Mouse (Mus musculus): Measurements from ENCODE around the gene Acadm. TPM values are rescaled to one million over a fixed set of nuclear protein-coding genes. Genes with fewer than 3 reads are reported as not detected.

Gene Acadm
- 106 and 112 TPM in 2 replicates for polyA plus RNA-seq (2015; fragmentation: Nextera tagmentation; extraction: Ambion mirVana)

GRCm38 (mm10) chr3:153944335-153944990 is at the start of gene Acadm:
Gene Acadm, minus strand, starts transcription at chr3:153944632.
- H3K4me1 ChIP-seq (ENCODE audit: control insufficient read depth, insufficient read depth, low read length): peaks cover 4% of the 10 kb centered on the region; the same call in 1 of the 2 replicates
- peak within 1 kb of the TSS; percentile 94 for H3K27ac ChIP-seq (ENCODE audit: low read length)
- peak; percentile 99 for ATAC-seq (ENCODE audit: insufficient read depth, low FRiP score)
- H3K9me3 ChIP-seq (replicated peaks; ENCODE audit: control insufficient read depth, low read length): no peaks in the 10 kb centered on the region
- under 1% methylated on average over 41 of the region's 41 CpGs for WGBS
- H3K4me3 ChIP-seq (replicated peaks; ENCODE audit: low read length): peak within 1 kb of the TSS; percentile 84
- peak within 1 kb of the TSS; percentile 66 for H3K4me2 ChIP-seq (ENCODE audit: low read depth, low read length)
- no peaks in the 10 kb centered on the region for H3K27me3 ChIP-seq (ENCODE audit: control insufficient read depth, insufficient read depth, low read length)
- H3K9ac ChIP-seq (ENCODE audit: low read length): peak within 1 kb of the TSS; percentile 85
- no peaks in the 10 kb centered on the region for H3K36me3 ChIP-seq (ENCODE audit: control insufficient read depth, insufficient read depth, low read length)

- Histone ChIP-seq H3K4me1 (ENCODE audit: control insufficient read depth, insufficient read depth, low read length) (no peaks in the 10 kb centered on the region), H3K36me3 (ENCODE audit: control insufficient read depth, insufficient read depth, low read length) (no peaks in the 10 kb centered on the region), H3K4me2 (ENCODE audit: low read depth, low read length) (no peak overlapping the region), H3K9me3 (replicated peaks; ENCODE audit: control insufficient read depth, low read length) (no peaks in the 10 kb centered on the region), H3K27me3 (ENCODE audit: control insufficient read depth, insufficient read depth, low read length) (no peaks in the 10 kb centered on the region), H3K27ac (ENCODE audit: low read length) (no peak overlapping the region), H3K4me3 (replicated peaks; ENCODE audit: low read length) (no peak overlapping the region), H3K9ac (ENCODE audit: low read length) (no peak overlapping the region)
- WGBS: 49% methylated on average over 10 of the region's 10 CpGs
- ATAC-seq (ENCODE audit: insufficient read depth, low FRiP score): no peak
Measured at GRCm38 (mm10) chr3:153984428-153985340, 40.3 kb upstream of the Acadm start.

GRCm38 (mm10) chr3:153980611-153981010 is 36.2 kb upstream of the Acadm start:
- Histone ChIP-seq H3K27ac (ENCODE audit: low read length) (no peak overlapping the region), H3K9ac (ENCODE audit: low read length) (no peak overlapping the region), H3K4me2 (ENCODE audit: low read depth, low read length) (no peak overlapping the region), H3K4me3 (replicated peaks; ENCODE audit: low read length) (no peak overlapping the region), H3K9me3 (replicated peaks; ENCODE audit: control insufficient read depth, low read length) (no peaks in the 10 kb centered on the region), H3K4me1 (ENCODE audit: control insufficient read depth, insufficient read depth, low read length) (no peaks in the 10 kb centered on the region), H3K27me3 (ENCODE audit: control insufficient read depth, insufficient read depth, low read length) (no peaks in the 10 kb centered on the region; the same call in 1 of the 2 replicates), H3K36me3 (ENCODE audit: control insufficient read depth, insufficient read depth, low read length) (no peaks in the 10 kb centered on the region)
- WGBS: 67% methylated on average over 2 of the region's 2 CpGs
- ATAC-seq (ENCODE audit: insufficient read depth, low FRiP score): no peak

GRCm38 (mm10) chr3:153975791-153976190 is 31.4 kb upstream of the Acadm start:
- H3K4me3 ChIP-seq (replicated peaks; ENCODE audit: low read length): no peak overlapping the region
- no peaks in the 10 kb centered on the region for H3K36me3 ChIP-seq (ENCODE audit: control insufficient read depth, insufficient read depth, low read length)
- WGBS: 70% methylated on average over 7 of the region's 7 CpGs
- no peak overlapping the region for H3K9ac ChIP-seq (ENCODE audit: low read length)
- no peak overlapping the region for H3K27ac ChIP-seq (ENCODE audit: low read length)
- no peak for ATAC-seq (ENCODE audit: insufficient read depth, low FRiP score)
- no peak overlapping the region for H3K4me2 ChIP-seq (ENCODE audit: low read depth, low read length)
- H3K9me3 ChIP-seq (replicated peaks; ENCODE audit: control insufficient read depth, low read length): no peaks in the 10 kb centered on the region
- peaks cover 22% of the 10 kb centered on the region for H3K27me3 ChIP-seq (ENCODE audit: control insufficient read depth, insufficient read depth, low read length)
- H3K4me1 ChIP-seq (ENCODE audit: control insufficient read depth, insufficient read depth, low read length): peaks cover 10% of the 10 kb centered on the region; the same call in 1 of the 2 replicates

- H3K4me2 ChIP-seq (ENCODE audit: low read depth, low read length): no peak overlapping the region
- H3K4me3 ChIP-seq (replicated peaks; ENCODE audit: low read length): no peak overlapping the region
- peaks cover 10% of the 10 kb centered on the region; the same call in 1 of the 2 replicates for H3K4me1 ChIP-seq (ENCODE audit: control insufficient read depth, insufficient read depth, low read length)
- peaks cover 22% of the 10 kb centered on the region for H3K27me3 ChIP-seq (ENCODE audit: control insufficient read depth, insufficient read depth, low read length)
- WGBS: 20% methylated on average over 6 of the region's 6 CpGs
- no peaks in the 10 kb centered on the region for H3K9me3 ChIP-seq (replicated peaks; ENCODE audit: control insufficient read depth, low read length)
- H3K27ac ChIP-seq (ENCODE audit: low read length): no peak overlapping the region
- no peak for ATAC-seq (ENCODE audit: insufficient read depth, low FRiP score)
- H3K9ac ChIP-seq (ENCODE audit: low read length): no peak overlapping the region
- no peaks in the 10 kb centered on the region for H3K36me3 ChIP-seq (ENCODE audit: control insufficient read depth, insufficient read depth, low read length)
Measured at GRCm38 (mm10) chr3:153975060-153975459, 30.6 kb upstream of the Acadm start.

GRCm38 (mm10) chr3:153973949-153974760 is 29.7 kb upstream of the Acadm start:
- Histone ChIP-seq H3K9me3 (replicated peaks; ENCODE audit: control insufficient read depth, low read length) (no peaks in the 10 kb centered on the region), H3K27me3 (ENCODE audit: control insufficient read depth, insufficient read depth, low read length) (peaks cover 22% of the 10 kb centered on the region), H3K27ac (ENCODE audit: low read length) (no peak overlapping the region), H3K4me1 (ENCODE audit: control insufficient read depth, insufficient read depth, low read length) (peaks cover 10% of the 10 kb centered on the region; the same call in 1 of the 2 replicates), H3K36me3 (ENCODE audit: control insufficient read depth, insufficient read depth, low read length) (no peaks in the 10 kb centered on the region), H3K4me2 (ENCODE audit: low read depth, low read length) (peak overlapping the region; percentile 91), H3K4me3 (replicated peaks; ENCODE audit: low read length) (peak overlapping the region; percentile 57), H3K9ac (ENCODE audit: low read length) (peak overlapping the region; percentile 69)
- 7% methylated on average over 21 of the region's 21 CpGs for WGBS
- ATAC-seq (ENCODE audit: insufficient read depth, low FRiP score): no peak

- H3K9ac ChIP-seq (ENCODE audit: low read length): peak within 1 kb of the TSS; percentile 69
- under 1% methylated on average over 66 of the region's 66 CpGs for WGBS
- H3K27me3 ChIP-seq (ENCODE audit: control insufficient read depth, insufficient read depth, low read length): peaks cover 22% of the 10 kb centered on the region
- H3K4me2 ChIP-seq (ENCODE audit: low read depth, low read length): peak within 1 kb of the TSS; percentile 91
- no peaks in the 10 kb centered on the region for H3K9me3 ChIP-seq (replicated peaks; ENCODE audit: control insufficient read depth, low read length)
- peak within 1 kb of the TSS; percentile 57 for H3K4me3 ChIP-seq (replicated peaks; ENCODE audit: low read length)
- no peaks in the 10 kb centered on the region for H3K36me3 ChIP-seq (ENCODE audit: control insufficient read depth, insufficient read depth, low read length)
- ATAC-seq (ENCODE audit: insufficient read depth, low FRiP score): peak; percentile 75; the same call in 1 of the 2 replicates
- no peak within 1 kb of the TSS for H3K27ac ChIP-seq (ENCODE audit: low read length)
- H3K4me1 ChIP-seq (ENCODE audit: control insufficient read depth, insufficient read depth, low read length): peaks cover 10% of the 10 kb centered on the region; the same call in 1 of the 2 replicates
Measured at GRCm38 (mm10) chr3:153973171-153973948, 28.9 kb upstream of the Acadm start, which contains the start of gene Slc44a5. Gene Slc44a5, plus strand, starts transcription at chr3:153973436.

- peaks cover 13% of the 10 kb centered on the region for H3K27me3 ChIP-seq (ENCODE audit: control insufficient read depth, insufficient read depth, low read length)
- H3K27ac ChIP-seq (ENCODE audit: low read length): no peak overlapping the region
- no peaks in the 10 kb centered on the region for H3K36me3 ChIP-seq (ENCODE audit: control insufficient read depth, insufficient read depth, low read length)
- H3K9me3 ChIP-seq (replicated peaks; ENCODE audit: control insufficient read depth, low read length): no peaks in the 10 kb centered on the region
- WGBS: 83% methylated on average over 4 of the region's 4 CpGs
- H3K4me1 ChIP-seq (ENCODE audit: control insufficient read depth, insufficient read depth, low read length): peaks cover 9% of the 10 kb centered on the region; the same call in 1 of the 2 replicates
- H3K4me2 ChIP-seq (ENCODE audit: low read depth, low read length): no peak overlapping the region
- ATAC-seq (ENCODE audit: insufficient read depth, low FRiP score): no peak
- H3K9ac ChIP-seq (ENCODE audit: low read length): no peak overlapping the region
- H3K4me3 ChIP-seq (replicated peaks; ENCODE audit: low read length): no peak overlapping the region
Measured at GRCm38 (mm10) chr3:153969451-153969850, 25.0 kb upstream of the Acadm start.
